Mouse (Mus musculus) cerebellum, adult 11-12 months (tissue): ENCODE results near the gene Brd4.
"Not testable (repeated sequence)": the region's sequence is repeated elsewhere in the genome, so short reads cannot be mapped to it uniquely, and the experiment has no call there.

ENCODE experiments used
- DNase-seq: peaks from one replicate; pipeline ENCODE4 v3.0.0; 2022

Gene Brd4

DNA sequence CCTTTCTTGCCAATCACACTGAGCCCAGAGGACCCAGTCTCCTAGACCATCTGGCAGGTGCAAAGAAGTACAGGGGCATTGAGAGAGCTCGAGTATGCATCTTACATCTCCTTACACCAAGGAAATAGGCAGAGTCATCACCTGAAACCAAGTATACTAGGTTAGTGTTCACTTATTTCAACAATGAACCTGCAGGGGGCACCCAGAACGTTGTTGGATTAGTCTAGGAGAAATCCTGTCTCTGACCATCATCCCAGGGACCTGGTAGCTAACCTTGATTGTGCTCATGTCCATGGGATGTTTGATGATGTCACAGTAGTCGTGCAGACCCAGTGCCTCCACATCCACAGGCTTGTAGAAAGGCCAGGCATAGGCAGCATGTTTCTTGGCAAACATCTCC is 63.6 kb downstream of the Brd4 start:
- no peak for DNase-seq

DNA sequence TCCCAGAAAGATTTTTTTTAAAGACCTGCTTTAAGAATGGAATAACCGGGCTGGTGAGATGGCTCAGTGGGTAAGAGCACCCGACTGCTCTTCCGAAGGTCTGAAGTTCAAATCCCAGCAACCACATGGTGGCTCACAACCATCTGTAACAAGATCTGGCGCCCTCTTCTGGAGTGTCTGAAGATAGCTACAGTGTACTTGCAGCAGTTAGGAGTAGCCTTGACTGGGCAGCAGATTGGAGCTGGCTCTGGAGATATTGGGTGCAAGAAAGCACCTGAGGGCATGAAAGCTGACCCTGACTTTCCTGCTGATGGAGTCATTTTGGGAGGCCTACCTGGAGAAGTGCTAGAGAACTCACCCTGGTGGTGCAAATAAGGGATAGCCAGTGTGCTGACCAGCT is 68.9 kb downstream of the Brd4 start:
- not testable (repeated sequence) for DNase-seq

DNA sequence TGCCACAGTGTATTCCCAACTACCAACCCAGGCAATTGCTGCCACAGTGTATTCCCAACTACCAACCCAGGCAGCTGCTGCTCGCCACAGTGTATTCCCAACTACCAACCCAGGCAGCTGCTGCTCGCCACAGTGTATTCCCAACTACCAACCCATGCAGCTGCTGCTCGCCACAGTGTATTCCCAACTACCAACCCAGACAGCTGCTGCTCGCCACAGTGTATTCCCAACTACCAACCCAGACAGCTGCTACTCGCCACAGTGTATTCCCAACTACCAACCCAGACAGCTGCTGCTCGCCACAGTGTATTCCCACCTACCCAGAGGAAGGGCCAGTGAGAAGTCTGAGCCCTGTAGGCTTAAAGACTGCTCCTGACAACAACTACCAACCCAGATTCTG is 73.0 kb downstream of the Brd4 start:
- DNase-seq: not testable (repeated sequence)

DNA sequence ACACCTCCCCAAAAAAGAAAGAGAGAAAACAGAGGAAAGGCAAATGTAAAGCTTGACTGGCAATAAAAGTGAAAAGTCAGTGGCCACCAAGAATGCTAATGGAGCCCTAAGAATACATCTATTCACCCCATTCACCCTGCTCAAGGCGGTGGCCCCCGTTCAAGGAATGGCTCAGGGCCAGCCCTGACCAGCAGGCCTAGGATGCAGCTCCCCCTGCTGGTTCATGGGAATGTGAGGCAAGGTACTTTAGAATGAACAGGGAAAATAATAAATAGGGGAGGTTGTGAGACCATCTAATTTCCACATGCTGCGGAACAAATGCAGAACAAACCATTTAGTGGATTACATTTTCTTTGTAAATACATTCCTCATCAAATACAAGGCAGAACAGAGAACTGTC is 74.8 kb downstream of the Brd4 start:
- DNase-seq: peak; percentile 48

DNA sequence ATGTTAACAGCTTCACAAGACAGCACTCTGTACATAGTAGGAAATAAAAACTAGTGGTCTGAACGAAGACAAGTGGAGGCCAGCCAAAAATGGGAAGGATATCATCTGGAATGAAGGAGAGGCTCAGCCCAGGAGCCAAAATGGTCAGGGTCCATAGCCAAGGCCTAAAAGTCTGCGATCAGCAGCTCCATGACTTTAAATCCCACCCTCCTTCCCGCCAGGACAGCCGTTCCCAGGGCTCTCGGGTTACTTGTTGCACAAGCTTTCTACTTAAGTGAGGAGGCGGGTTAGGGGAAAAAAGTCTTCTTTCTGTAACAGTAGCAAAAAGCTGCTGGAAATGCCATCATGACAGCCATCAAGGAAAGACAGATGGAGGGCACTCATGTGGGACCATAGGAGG is 75.4 kb downstream of the Brd4 start:
- DNase-seq: no peak

DNA sequence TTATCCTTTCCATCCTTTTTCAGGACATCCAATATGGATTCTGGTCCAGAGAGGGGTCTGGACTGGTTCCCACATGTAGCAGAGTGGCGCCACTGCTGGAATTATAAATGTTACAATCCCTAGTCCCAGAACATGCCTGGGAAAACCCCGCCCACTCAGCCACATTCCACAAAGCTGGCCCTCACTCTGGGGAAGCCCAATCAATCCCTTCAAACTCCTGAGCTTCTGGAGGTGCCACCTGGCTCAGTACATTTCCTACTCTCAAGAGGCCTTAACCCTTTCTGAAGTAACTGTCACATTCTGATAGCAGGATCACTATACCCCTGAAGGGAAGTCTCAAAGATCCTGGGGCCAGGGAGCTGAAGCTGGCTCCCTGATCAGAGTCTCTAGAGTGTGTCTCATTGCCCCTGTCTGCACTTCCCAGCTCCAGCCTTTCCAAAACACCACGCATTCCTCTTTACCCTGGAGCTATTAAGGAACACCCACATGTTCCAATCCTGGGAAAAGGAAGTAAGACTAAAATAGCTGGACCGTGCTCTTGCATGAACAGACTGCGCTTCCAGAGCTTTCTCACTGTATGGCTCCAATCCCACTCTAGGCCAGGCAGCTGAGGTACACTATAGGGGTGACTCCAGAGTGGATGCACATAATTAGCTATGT is 76.8 kb downstream of the Brd4 start:
- DNase-seq: no peak

DNA sequence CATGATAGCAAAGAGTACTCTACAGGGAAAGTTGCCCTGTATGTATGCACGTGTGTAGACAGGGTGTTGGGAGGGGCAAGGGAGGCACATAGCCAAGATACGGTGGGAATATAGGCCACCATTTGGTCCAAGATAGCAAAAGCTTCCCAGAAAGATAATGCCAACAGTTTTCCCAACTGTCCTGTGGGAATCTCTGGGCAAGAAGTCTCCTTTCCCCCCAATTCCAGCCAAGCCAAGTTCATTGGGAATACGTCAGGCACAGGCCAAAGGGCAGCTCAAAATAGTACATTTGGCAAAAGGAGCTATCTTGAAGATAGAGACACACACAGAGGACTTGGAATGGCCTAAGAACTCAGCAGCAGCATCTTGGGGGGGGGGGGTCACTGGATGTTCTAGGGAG is 79.2 kb downstream of the Brd4 start:
- no peak for DNase-seq

DNA sequence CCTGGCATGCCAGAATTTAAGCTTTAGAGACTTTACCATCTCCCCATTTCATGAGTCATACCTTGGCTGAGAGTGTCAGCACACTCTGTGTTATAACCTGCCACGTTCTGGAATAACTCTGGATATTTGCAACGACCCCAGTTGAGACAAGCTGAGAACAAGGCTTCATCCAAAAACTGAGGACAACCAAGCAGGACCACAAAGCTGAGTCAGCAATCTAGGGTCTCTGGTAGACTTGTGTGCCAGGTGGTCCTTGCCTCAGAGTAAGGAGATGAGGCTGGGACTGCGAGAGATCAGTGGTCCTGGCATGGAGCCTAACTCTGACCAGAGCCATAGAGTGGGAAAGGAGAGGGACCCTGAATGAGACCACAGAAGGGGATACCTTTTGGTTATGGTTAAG is 81.5 kb downstream of the Brd4 start:
- no peak for DNase-seq

DNA sequence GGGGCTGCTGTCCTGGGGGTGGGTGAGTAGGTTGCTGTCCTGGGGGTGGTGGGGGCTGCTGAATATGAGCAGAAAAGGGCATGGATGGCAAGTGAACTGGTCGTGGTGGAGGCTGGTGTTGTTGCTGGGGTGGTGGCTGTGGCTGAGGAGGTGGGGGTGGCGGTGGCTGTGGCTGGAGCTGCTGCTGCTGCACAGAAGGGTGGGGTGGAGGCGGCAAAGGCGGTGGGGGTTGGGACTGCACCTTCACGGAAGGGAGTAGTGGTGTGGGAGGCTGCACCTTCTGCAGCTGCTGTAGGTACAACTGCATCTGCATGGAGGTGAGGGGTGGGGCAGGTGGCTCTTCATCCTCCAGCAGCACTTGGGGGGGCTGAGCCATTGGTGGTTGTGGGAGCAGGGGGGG is 83.4 kb downstream of the Brd4 start:
- DNase-seq: no peak

DNA sequence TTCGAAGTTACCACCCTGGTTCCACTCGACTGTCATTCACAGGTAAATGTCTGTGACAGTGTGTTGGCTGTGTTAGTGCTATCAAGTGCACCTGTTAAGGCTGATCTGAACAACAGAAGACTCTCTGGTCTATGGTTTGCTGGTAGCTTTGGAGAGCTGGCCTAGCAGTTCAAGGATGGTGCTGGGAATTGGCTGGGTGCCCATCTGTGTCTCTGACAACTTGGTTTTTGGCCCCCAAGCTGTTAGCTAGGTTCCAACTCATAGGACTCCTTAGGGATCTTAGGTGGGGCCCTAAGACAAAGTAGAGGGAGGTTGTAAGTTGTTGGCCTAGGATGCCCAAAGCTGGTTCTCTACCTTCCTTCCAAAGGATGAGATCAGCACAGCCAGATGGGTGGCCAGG is 84.7 kb downstream of the Brd4 start:
- no peak for DNase-seq

DNA sequence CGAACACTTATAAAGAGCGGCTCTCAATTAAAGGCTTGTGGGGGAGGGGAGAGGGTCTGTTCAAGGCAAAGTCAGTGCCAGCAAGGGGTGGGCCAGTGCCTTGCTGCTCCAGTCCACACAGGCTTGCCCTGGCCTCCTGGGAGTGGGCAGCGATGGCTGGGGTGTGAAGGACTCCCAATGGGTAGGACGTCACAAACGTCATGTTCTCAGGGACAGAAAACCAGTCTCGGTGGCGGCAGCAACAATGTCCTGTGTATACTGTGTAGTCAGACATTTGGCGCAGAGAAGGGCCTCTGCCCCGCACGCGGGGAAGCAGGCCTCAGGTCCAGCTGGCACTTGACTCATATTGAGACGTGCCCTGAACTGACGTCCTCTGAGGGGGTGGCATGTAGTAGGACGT is 87.4 kb downstream of the Brd4 start:
- peak; percentile 32 for DNase-seq

DNA sequence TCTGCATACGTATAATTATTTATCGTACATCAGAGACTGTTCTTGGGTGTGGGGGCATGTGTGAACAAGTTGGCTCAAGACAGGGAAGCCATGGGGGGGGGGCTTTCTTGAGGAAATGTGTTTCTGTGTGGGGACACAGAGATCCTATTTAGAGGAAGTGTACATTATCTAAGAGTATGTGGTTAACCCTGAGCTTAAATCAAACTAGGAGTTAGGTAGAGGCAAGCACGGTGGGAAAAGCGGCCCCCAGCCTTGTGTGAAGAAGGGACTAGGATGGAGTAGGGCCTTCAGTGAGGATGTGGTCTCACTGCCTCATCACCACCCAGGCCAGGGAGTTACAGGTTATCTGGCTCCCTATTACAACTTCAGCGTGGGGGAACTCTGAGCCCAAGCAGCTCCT is 88.8 kb downstream of the Brd4 start:
- no peak for DNase-seq

DNA sequence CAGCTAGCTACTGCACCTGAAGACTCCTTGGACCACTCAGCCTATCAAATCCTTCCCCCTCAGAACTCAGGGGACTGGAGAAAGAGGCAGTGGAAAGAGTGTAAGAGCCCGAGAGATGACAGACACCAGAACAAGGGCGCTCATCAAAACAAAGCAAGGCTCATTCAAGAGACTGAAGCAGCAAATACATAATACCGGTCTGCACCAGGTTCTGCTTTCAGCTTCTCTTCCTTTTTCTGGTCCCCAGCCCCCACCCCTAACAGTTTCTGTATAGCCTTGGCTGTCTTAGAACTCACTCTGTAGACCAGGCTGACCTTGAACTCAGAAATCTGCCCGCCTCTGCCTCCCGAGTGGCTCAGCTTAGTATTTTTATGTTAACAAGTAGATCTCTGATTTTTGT is 91.5 kb downstream of the Brd4 start:
- DNase-seq: no peak

DNA sequence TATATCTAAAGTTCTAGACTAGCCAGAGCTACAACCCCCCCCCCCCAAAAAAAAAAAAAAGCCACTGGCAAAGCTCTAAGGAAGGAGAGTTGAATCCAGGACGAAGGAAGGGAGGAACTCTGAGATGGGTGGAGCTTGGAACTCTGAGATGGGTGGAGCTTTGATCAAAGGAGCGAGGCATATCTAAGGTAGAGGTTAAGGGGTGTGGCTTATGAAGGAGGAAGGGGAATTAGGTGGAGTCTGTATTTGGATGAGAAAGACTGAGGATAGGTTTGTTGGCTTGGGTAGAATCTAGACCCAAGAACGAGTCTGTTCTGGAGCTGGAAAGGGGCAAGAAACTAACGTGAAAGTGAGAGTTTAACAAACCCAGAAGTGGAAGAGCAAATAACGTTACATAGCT is 94.7 kb downstream of the Brd4 start:
- DNase-seq: no peak

DNA sequence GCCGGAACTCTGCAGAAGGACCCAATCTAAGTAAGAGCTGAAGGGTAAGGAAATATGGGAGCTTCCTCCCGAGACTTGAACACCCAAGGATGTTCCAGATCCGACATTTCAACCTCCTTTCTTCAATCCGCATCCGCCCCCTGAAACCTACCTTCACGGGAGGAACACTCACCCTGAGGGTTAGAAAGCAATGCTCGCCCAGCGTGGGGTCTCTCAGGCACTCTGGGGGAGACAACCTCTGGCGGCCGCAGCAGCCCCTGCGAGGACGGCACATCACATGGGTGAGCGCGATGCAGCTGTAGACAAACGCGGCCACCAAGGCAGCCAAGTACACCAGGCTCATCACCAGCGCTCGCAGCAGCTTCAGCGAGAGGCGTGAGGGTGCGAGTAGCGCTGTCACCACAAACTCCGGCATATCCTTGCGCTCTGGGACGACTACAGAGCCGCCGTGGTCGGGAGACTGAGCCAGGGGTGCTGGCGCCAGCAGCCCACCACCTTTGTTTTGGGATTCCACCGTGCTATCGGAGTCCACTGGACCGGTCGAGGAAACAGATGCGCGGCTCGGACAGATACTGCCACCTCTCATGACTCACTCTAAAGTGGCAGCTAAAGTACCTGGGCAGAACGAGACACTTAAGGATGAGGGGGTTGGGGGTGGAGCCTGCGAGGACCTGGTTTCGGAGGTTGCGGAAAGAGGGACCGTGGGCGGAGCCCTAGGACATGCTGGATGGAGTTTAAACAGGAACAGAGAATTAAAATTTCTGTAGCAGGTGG is 95.5 kb downstream of the Brd4 start, which contains the start of gene Ephx3:
Gene Ephx3, minus strand, starts transcription at position 687 of the 774 bp plus-strand sequence.
- no peak for DNase-seq

DNA sequence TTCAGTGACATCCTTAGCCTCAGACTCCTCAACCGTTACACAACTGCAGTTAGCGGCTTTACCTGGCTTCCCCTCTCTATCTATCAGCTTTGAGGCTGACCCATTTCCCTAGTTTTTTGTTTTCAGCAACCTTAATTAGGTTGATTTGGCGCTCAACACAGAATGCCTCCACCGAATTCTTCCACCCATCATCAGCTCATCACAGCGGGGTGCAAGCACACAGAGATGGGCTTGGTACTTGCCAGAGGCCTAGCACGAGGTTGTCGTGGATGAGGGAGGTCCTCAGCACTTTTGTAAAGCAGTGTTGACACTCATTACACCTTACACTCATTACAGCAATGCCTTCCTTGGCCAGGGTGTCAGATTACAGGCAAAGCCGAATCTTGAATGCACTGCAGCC is 101.5 kb downstream of the Brd4 start:
- no peak for DNase-seq

DNA sequence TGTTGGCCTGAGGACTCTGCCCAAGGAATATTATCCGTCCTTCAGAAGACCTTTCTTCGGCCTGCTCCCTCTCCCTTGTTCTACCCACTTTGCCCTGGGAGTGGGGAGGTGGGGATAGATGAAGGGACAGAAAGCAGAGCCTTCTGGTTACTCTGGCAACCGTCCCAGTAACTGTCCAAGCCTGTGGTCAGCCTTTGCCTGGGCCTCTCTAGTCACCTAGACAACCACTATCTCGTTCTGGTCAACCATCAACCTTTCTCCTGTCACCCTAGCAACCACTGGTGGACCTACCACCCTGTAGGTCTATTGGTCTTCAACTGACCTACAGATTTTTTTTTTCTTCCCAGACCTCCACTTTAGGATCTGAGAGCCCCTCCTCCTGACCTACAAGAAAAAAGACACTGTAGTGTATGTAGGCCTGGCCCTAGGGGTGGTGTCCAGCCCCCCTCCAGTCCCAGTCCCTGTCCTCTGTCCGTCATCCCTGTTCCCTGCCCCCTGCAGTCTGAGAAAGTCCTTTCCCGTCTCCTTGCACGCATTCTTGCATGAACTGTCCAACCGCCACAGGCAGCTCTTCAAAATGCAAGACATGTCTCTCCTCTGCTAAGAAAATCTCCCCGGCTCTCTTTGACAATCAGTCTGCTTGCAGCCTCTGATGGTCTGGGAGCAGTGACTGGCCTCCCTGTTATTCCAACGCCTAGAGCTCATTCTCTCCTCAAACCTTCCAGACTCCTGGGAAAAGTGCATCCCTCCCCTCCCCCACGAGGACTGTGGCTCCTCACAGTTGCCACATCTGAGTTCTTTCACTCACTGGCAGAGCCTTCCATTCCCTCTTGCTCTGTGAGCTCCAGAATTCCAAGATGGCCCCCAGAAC is 104.7 kb downstream of the Brd4 start:
- no peak for DNase-seq

DNA sequence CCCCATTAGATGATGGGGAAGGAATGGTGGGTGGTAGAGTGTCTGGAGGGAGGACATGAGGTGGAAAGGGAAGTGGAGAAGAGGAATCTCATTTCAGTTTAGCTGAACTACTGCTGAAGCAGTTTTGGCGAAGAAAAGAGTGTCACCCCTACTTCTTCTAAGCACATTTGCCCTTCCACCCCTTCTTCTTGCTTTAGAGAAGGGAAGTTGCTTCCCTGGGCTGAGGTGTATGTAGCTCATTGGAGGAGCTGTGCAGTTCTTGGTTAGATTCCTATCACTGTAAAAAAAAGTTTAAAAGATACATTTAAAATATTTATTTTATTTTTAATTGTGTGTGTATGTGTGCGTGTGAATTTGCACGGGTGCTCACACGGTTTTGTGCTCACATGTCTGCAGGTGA is 107.6 kb downstream of the Brd4 start:
- no peak for DNase-seq

DNA sequence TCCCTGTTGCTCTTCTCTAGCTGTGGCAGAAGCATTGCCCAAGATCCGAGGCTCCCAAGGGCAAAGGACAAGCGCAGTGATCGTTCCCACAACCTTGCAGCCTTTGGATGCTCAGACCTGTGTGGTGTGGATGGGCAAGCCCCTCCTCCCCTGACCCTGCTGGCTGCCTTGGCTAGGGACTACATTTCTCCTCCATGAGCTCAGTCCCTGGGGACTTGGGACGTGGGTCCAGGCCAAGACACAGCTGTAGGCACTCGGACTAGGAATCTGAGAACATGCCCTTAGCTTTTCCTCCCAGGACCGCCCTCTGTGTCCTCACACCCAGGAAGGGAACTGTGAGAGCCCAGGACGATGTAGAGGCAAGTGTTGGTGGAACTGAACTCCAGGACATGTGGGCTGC is 111.4 kb downstream of the Brd4 start:
- no peak for DNase-seq

DNA sequence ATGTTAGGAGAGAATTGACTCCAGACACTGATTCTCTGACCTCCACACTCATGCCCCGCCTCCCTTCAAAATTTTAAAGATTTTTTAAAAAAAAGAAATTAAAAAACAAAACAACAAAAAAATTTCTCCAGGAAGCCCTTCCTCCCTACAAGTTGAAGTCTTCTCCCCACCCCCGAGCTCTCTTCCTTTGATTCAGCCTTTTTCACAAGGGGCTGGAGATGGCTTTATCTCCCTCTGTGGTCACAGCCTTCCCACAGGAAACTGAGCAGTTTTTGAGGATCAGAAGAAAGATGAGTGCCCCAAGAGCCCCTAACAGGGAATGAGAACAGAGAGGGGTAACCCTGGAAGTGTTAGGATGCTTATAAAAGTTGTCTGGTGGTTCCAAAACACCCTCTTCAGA is 112.0 kb downstream of the Brd4 start:
- DNase-seq: no peak

DNA sequence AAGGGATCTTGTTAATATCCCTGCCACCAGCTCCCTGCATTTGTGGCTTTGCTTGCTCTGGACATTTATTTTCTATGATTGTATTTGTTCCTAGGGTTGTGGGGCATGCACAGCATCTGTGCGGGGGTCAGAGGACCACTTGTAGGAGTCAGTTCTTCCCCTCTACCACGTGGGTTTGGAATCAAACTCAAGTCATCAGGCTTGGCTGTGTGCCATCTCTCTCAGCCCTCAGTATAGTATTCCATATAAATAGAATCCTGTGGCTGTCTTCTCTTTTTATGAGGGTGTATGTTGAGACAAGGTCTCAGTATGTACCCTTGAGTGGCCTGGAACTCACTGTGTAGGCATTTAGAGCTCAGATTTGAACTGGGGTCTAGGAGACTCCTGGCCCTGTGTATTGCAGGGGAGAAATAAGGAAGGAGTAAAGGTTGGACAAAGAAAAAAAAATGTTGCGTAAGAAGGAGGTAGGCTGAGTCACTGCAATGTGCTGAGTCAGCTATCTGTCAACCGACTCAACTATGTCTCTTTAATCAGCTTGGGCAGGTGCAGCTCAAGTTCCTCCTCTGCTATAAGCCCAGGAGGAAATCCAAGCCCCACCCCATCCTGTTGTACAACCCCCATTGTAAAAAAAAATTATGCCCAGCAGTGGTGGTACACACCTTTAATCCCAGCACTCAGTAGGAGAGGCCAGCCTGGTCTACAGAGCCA is 114.8 kb downstream of the Brd4 start:
- no peak for DNase-seq

DNA sequence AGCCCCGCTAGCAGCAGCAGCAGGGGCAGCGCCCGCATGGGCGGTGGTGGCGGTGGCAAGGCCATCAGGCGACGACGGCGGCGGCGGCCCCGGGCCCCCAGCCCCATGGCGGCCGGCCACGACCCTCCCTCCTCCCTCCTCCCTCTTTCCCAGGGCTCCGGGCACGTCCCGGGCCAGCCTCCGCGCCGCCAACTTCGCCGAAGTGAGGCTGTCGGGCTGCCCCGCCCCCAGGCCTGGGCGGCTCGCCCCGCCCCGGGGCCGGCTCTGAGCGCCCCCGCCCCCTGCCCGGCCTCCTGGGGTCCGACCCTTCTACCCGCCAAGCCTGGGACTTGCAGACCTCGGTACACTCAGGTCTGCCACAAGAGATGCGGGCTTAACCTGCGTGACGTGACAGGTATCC is 117.8 kb downstream of the Brd4 start, which contains the start of gene Notch3:
Gene Notch3, minus strand, starts transcription at position 166 of the 400 bp plus-strand sequence.
- DNase-seq: no peak
